Mouse (Mus musculus) intestine, embryonic 16.5 days (tissue): ENCODE results near the gene Txk. TPM values are rescaled to one million over a fixed set of nuclear protein-coding genes. Genes with fewer than 3 reads are reported as not detected.

Experiments used
- ATAC-seq: fragments of 200-750 bp; cut with Nextera tagmentation; 2 replicates; pipeline ENCODE4 v1.8.0; 2017; ENCODE audit warnings: moderate TSS enrichment, moderate library complexity
- H3K27ac ChIP-seq: fragments of 300-500 bp; sonication (generic); 2 replicates; pipeline ENCODE4 v1.5.1; 2014; ENCODE audit warnings: mild to moderate bottlenecking, low read length
- H3K27me3 ChIP-seq: fragments of 300-500 bp; sonication (generic); replicated peaks from 2 replicates; pipeline ENCODE4 v1.6.1; 2014; ENCODE audit warnings: low read length, control low read depth, mixed read lengths; ENCODE audit not compliant: control insufficient read depth, insufficient read depth
- H3K36me3 ChIP-seq: fragments of 300-500 bp; sonication (generic); 2 replicates; pipeline ENCODE4 v1.6.1; 2014; ENCODE audit warnings: low read length, control low read depth; ENCODE audit not compliant: control insufficient read depth, insufficient read depth
- H3K4me1 ChIP-seq: fragments of 300-500 bp; sonication (generic); 2 replicates; pipeline ENCODE4 v1.6.1; 2014; ENCODE audit warnings: low read length, control low read depth, mixed read lengths; ENCODE audit not compliant: control insufficient read depth, insufficient read depth
- H3K4me2 ChIP-seq: fragments of 300-500 bp; sonication (generic); 2 replicates; pipeline ENCODE4 v1.6.1; 2014; ENCODE audit warnings: low read depth, low read length, control low read depth
- H3K4me3 ChIP-seq: fragments of 300-500 bp; sonication (generic); 2 replicates; pipeline ENCODE4 v1.5.1; 2014; ENCODE audit warnings: mild to moderate bottlenecking, low read length
- H3K9ac ChIP-seq: fragments of 300-500 bp; sonication (generic); 2 replicates; pipeline ENCODE4 v1.6.1; 2014; ENCODE audit warnings: low read depth, low read length
- H3K9me3 ChIP-seq: fragments of 300-500 bp; sonication (generic); 2 replicates; pipeline ENCODE4 v1.6.1; 2016; ENCODE audit warnings: low read length, control low read depth; ENCODE audit not compliant: control insufficient read depth
- WGBS: fragments of 180-500 bp; shearing (Covaris S2); extraction: QIAGEN DNeasy Blood & Tissue Kit; methylation state at CpG from one replicate; pipeline ENCODE4 v1.1.7; 2014; 5-methylcytosine and 5-hydroxymethylcytosine counted together
- polyA plus RNA-seq: library from polyadenylated mRNA; unstranded; fragments of >200 nt; fragmentation: Nextera tagmentation; extraction: Ambion mirVana; gene quantifications from 2 replicates; pipeline ENCODE4 v1.2.1, GENCODE M21; 2015

The Txk gene
- polyA plus RNA-seq, 1 experiment from 2014 or later: 0.48 TPM

GRCm38 (mm10) chr5:72736868-72737267 is 15.7 kb downstream of the Txk start:
- ATAC-seq: no peak
- WGBS: 58% methylated on average over 7 of the region's 7 CpGs
- no peak overlapping the region for H3K27ac ChIP-seq
- no peaks in the 10 kb centered on the region for H3K36me3 ChIP-seq
- no peak overlapping the region for H3K4me2 ChIP-seq
- H3K4me3 ChIP-seq: no peak overlapping the region
- no peaks in the 10 kb centered on the region for H3K4me1 ChIP-seq
- no peaks in the 10 kb centered on the region for H3K27me3 ChIP-seq
- no peaks in the 10 kb centered on the region for H3K9me3 ChIP-seq
- no peak overlapping the region for H3K9ac ChIP-seq

- WGBS: 63% methylated on average over 8 of the region's 8 CpGs
- Histone ChIP-seq H3K4me2 (no peak overlapping the region), H3K27me3 (no peaks in the 10 kb centered on the region), H3K27ac (no peak overlapping the region), H3K36me3 (no peaks in the 10 kb centered on the region), H3K4me3 (no peak overlapping the region), H3K9me3 (no peaks in the 10 kb centered on the region), H3K4me1 (no peaks in the 10 kb centered on the region), H3K9ac (no peak overlapping the region)
- no peak for ATAC-seq
These were observed 16.1 kb downstream of the Txk start for GRCm38 (mm10) chr5:72736437-72736836.

GRCm38 (mm10) chr5:72735763-72736162 is 16.8 kb downstream of the Txk start:
- Histone ChIP-seq H3K4me1 (no peaks in the 10 kb centered on the region), H3K27me3 (no peaks in the 10 kb centered on the region), H3K9me3 (no peaks in the 10 kb centered on the region), H3K36me3 (no peaks in the 10 kb centered on the region), H3K27ac (no peak overlapping the region), H3K4me3 (no peak overlapping the region), H3K4me2 (no peak overlapping the region), H3K9ac (no peak overlapping the region)
- no peak for ATAC-seq
- WGBS: 69% methylated on average over 7 of the region's 7 CpGs

GRCm38 (mm10) chr5:72732885-72733284 is 19.7 kb downstream of the Txk start:
- no peaks in the 10 kb centered on the region for H3K9me3 ChIP-seq
- H3K4me1 ChIP-seq: no peaks in the 10 kb centered on the region
- no peaks in the 10 kb centered on the region for H3K27me3 ChIP-seq
- no peaks in the 10 kb centered on the region for H3K36me3 ChIP-seq
- 83% methylated on average over 1 of the region's 1 CpGs for WGBS
- H3K9ac ChIP-seq: no peak overlapping the region
- ATAC-seq: no peak
- H3K27ac ChIP-seq: no peak overlapping the region
- H3K4me2 ChIP-seq: no peak overlapping the region
- H3K4me3 ChIP-seq: no peak overlapping the region

GRCm38 (mm10) chr5:72725404-72725803 is 27.2 kb downstream of the Txk start:
- ATAC-seq: no peak
- Histone ChIP-seq H3K9me3 (no peaks in the 10 kb centered on the region), H3K4me1 (no peaks in the 10 kb centered on the region), H3K27me3 (no peaks in the 10 kb centered on the region), H3K4me3 (no peak overlapping the region), H3K4me2 (no peak overlapping the region), H3K36me3 (no peaks in the 10 kb centered on the region), H3K27ac (no peak overlapping the region), H3K9ac (no peak overlapping the region)
- 78% methylated on average over 3 of the region's 3 CpGs for WGBS

DNA sequence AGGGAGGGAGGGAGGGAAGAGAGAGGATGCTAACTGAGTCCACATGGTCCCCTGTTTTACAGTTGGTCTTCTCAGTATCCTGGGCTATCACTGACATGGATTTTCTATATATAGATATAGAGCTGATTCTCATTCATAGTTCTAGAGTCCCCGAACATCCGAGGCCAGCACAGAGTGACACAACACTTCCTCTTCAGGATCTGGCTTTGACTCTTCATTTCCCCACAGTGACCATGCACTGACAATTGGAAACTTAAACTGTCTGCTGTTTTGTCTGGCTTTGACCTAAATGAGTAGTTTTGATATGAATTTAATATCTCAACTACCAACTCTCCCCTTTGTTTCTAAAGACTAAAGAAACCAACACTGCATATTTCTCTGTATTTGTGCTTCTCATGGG is 29.1 kb downstream of the Txk start:
- H3K27me3 ChIP-seq: no peaks in the 10 kb centered on the region
- 79% methylated on average over 2 of the region's 2 CpGs for WGBS
- no peak overlapping the region for H3K4me2 ChIP-seq
- no peak overlapping the region for H3K9ac ChIP-seq
- H3K4me3 ChIP-seq: no peak overlapping the region
- H3K9me3 ChIP-seq: no peaks in the 10 kb centered on the region
- no peaks in the 10 kb centered on the region for H3K36me3 ChIP-seq
- H3K27ac ChIP-seq: no peak overlapping the region
- no peaks in the 10 kb centered on the region for H3K4me1 ChIP-seq
- ATAC-seq: no peak

- Histone ChIP-seq H3K27ac (no peak overlapping the region), H3K4me3 (no peak overlapping the region), H3K4me1 (no peaks in the 10 kb centered on the region), H3K9ac (no peak overlapping the region), H3K27me3 (no peaks in the 10 kb centered on the region), H3K4me2 (no peak overlapping the region), H3K9me3 (no peaks in the 10 kb centered on the region), H3K36me3 (no peaks in the 10 kb centered on the region)
- 66% methylated on average over 7 of the region's 7 CpGs for WGBS
- no peak for ATAC-seq
These were observed 32.0 kb downstream of the Txk start for GRCm38 (mm10) chr5:72720587-72720986.

DNA sequence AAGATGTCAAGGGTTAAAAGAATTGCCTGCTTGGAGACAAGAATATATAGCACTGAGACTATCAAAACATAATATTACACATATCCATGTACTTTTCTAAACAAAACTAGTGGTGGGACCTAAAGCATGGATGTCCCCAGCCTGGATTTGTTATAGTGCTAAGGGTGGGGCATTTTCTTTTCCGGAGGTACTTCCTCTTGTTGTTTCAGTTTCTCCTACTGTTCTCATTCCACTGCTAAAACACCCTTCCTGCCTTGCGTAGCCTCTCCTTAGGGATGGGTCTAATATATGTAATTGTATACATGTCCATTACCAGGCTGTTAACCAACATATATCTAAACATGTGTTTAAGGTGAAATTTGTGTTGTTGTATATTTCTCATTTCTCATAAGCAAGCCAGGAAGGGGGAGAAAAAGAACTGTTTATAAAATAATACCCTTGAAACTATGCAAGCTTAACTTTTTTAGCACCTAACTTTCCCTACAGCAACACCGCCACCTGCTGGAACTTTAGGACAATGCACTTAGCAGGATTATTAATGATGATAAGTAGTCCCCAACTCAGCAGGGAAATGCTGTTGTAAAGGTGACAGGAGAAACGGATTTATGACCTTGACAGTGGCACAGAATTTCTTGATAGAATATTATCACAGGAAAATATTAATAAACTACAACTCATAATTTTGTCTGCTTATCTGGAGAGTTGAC is 41.9 kb downstream of the Txk start:
- Histone ChIP-seq H3K9ac (no peak overlapping the region), H3K4me1 (peaks cover 7% of the 10 kb centered on the region; the same call in 1 of the 2 replicates), H3K36me3 (no peaks in the 10 kb centered on the region), H3K4me2 (no peak overlapping the region), H3K27ac (no peak overlapping the region), H3K27me3 (no peaks in the 10 kb centered on the region), H3K4me3 (no peak overlapping the region), H3K9me3 (no peaks in the 10 kb centered on the region)
- 23% methylated on average over 4 of the region's 4 CpGs for WGBS
- ATAC-seq: peak; percentile 51

GRCm38 (mm10) chr5:72709976-72710375 is 42.6 kb downstream of the Txk start:
- no peak overlapping the region for H3K4me2 ChIP-seq
- 81% methylated on average over 9 of the region's 9 CpGs for WGBS

GRCm38 (mm10) chr5:72709451-72709850 is 43.1 kb downstream of the Txk start:
- peak; percentile 45 for ATAC-seq

More at GRCm38 (mm10) chr5:72709976-72710375, 42.6 kb downstream of the Txk start:
- 0 out of 2 replicates have a peak overlapping the region, but pooled peaks have one; percentile 28 for H3K27ac ChIP-seq
- ATAC-seq: peak; percentile 98
- H3K9me3 ChIP-seq: 0 out of 2 replicates have a peak, but pooled peaks cover 3% of the 10 kb centered on the region
- no peaks in the 10 kb centered on the region for H3K36me3 ChIP-seq
- no peaks in the 10 kb centered on the region for H3K27me3 ChIP-seq
- H3K4me1 ChIP-seq: peaks cover 7% of the 10 kb centered on the region; the same call in 1 of the 2 replicates
- no peak overlapping the region for H3K4me3 ChIP-seq
- no peak overlapping the region for H3K9ac ChIP-seq

More at GRCm38 (mm10) chr5:72709451-72709850, 43.1 kb downstream of the Txk start:
- Histone ChIP-seq H3K27ac (0 out of 2 replicates have a peak overlapping the region, but pooled peaks have one; percentile 28), H3K4me2 (no peak overlapping the region), H3K9me3 (0 out of 2 replicates have a peak, but pooled peaks cover 3% of the 10 kb centered on the region), H3K9ac (no peak overlapping the region), H3K4me1 (peaks cover 7% of the 10 kb centered on the region; the same call in 1 of the 2 replicates), H3K4me3 (no peak overlapping the region), H3K36me3 (no peaks in the 10 kb centered on the region), H3K27me3 (no peaks in the 10 kb centered on the region)
- 75% methylated on average over 13 of the region's 13 CpGs for whole genome bisulfite sequencing
